Mouse (Mus musculus) CD4-positive helper T cell, adult 2 months (primary cell): ENCODE results near the gene Wdr24.

Experiments
- DNase-seq: peaks from one replicate; pipeline ENCODE4 v3.0.0-alpha.2; 2012; ENCODE audit warnings: low read depth, missing footprints, low spot score

The Wdr24 gene

GRCm38 (mm10) chr17:25831451-25832281 lies 8.2 kb downstream of the Wdr24 start:
- no peak for DNase-seq

GRCm38 (mm10) chr17:25832436-25833290 lies 9.2 kb downstream of the Wdr24 start:
- peak; percentile 98 for DNase-seq

DNA sequence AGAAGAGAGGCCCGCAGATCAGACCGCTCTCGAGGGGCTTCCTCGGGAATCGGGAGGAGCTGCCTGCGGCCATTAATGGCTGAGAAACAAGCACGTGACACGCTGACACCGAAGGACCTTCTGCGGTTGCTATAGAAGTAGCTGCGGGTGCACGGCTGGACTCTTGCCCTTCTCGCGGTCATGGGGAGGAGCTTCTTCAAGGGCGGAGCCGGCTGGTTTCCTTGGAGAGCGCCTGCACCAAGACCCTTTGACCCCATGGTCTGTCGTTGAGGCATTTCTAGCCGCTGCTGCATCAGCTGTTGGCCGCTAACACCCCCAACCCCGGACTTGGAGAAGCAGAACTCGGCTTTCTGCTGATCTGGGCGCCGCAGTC lies 9.8 kb downstream of the Wdr24 start, which contains the start of gene Stub1:
TSS of gene Stub1 (minus strand) at position 114 of the 373 bp plus-strand sequence.
- DNase-seq = no peak

DNA sequence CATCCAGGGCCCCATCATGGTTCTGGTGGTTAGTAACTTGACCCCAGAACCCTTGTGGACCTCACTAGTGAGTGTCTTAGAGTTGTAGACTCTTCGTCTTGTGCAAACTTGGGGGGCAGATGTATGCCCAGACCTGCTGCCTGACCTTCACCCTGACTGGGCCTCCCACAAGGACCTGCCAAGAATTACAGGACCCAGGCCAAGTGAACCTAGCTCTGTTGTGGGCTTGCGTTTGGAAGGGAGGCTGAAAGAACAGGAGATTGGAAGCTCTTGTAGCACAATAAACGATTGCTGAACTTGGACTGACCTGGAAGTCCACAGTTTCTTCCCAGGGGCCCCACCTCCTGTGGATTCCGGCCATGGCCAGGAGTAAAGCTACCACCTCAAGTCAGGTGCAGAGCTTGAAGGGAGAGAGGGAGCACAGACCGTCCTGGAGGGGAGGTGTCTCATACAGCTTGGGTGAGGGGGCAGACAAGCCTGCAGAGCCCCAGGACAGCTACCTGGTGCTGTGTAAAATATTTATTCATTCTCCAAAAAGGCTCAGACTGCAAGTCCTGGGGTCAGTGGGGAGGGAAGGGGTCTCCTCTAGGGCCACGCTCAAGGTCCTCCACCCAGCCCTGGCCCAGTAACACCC lies 10.7 kb downstream of the Wdr24 start:
- DNase-seq = no peak

DNA sequence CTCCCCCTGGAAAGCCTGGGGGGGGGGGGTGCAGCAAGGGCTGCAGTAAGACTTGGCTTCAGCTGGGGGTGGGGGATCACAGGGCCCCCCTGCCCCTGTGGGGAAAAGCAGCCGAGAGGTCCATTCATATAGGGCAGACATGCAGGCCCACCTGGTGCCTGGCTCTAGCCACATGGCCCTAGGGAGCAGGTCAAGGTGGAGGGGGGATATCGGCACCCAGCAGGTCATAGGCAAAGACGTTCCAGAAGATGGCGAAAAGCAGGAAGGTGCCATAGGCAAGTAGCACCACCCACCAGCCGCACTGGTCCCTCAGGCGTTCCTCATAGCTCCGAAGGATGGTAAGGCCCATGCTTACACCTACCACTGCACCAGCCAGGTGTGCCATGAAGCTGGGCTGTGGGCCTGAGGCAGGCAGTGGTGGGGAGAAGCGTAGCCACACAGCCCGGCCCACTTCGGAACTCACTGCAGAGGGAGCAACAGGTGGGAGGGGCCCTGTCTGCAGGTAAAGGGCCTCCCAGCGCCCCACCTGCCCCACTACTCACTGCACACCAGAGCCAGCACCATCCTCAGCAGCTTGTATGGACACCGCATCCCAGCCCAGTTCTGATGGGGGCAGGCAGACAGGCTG lies 11.3 kb downstream of the Wdr24 start:
- DNase-seq = no peak

DNA sequence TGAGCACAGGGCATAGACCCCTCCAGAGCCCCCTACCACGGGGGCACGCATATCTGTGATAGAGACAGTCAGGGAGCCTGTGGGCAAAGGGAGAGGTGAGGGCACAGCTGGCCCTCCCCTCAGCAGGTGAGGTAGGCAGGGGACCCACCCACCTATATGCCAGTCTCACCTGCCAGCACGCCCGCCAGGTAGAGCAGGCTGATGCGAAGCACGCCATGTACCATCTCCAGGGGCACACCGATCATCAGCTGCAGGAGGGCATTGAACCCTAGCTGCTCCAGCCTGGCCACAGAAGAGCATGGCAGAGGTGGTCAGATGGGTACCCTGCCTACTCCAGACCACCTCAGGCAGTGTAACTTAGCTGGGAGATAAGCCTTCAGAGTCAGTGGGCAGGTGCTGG lies 11.9 kb downstream of the Wdr24 start:
- no peak for DNase-seq

DNA sequence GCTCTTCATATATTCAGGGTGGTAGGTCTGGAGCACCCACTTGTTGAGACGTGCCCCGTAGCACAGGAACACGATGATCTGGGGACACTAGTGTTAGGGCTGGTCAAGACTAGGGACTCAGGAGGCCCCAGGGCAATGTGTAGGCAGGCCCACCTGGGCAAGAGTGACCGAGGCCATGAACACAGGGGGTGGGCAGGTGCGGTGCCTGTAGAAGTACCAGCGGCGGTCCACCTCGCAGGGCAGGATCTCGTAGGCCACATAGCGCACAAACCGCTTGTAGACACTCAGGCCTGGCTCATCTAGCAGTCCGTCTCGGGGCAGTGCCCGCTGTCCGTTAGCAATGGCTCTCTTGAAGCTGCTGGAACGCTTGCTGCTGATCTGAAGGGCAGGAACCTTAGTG lies 12.4 kb downstream of the Wdr24 start:
- DNase-seq = no peak

DNA sequence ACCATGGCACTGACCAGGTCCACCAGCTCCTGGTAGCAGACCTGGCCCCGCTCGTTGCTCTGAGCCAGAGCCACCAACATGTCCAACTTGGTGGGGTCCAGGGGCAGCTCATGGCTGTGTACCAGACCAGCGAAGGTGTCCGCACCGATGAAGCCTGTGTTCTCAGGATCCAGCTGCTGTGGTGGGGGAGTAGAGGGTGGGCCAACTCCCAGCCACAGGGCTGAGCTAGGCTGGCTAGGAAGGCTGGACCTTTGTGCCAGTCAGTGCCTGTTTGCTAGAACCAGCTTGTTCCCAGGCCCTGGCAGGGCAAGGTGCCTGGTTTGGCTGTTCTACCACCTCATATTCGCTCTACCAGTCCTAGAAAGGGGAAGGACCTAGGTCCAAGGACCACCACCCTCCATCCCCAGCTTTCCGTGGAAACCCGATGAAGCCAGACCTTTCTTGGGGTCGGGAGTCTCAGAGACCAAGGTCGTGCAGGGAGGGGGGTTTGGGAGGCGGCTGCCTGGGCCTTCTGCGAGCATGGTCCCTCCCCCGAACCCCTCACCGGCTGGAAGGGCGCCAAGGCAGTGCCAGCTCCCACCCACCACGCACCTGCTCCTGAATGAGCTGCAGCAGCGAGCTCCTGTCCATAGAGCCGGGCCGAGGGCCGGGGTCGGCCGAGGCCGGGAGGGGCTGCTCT lies 13.1 kb downstream of the Wdr24 start:
- no peak for DNase-seq

- peak; percentile 57 for DNase-seq
Measured at GRCm38 (mm10) chr17:25837076-25837410, 13.6 kb downstream of the Wdr24 start, which contains the start of gene Rhbdl1. Gene Rhbdl1 (minus strand): TSS chr17:25837295.

GRCm38 (mm10) chr17:25837533-25837932 lies 14.1 kb downstream of the Wdr24 start:
- DNase-seq = peak; percentile 40

GRCm38 (mm10) chr17:25838904-25839303 lies 15.5 kb downstream of the Wdr24 start:
- no peak for DNase-seq

DNA sequence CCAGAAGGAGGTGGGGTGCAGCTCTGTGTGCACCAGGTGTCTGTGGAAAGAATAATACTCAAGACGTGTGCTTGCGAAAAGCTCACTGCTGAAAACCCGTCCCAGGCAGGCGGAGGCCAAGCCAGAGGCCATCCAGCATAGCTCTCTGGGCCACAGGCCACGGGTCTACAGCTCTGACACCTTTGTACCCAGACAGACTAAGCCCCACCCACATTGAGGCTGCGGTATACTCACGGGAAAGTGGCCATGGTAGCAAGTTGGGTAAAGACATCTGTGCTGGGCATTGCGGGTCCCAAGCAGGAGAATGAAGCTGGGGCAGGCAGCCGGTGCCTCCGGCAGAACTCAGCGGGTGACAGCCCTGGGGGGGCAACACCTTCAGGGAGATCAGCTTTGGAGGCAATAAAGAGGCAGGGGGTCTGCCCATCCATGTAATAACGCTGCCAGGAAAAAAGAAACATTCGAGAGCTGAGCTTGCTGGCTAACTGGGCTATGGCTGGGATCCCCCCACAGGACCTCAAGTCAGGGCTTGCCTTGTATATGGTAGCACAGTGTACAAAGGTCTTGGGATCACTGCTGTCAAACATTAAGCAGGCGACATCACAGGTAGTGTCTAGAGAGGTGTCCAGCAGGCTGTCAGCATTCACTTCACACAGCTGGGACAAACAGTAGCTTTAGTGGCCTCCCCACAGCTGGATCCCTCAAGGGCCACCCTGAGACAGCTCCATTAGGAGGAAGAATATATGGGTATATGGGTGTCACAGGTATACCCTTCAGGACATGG lies 16.2 kb downstream of the Wdr24 start:
- no peak for DNase-seq

DNA sequence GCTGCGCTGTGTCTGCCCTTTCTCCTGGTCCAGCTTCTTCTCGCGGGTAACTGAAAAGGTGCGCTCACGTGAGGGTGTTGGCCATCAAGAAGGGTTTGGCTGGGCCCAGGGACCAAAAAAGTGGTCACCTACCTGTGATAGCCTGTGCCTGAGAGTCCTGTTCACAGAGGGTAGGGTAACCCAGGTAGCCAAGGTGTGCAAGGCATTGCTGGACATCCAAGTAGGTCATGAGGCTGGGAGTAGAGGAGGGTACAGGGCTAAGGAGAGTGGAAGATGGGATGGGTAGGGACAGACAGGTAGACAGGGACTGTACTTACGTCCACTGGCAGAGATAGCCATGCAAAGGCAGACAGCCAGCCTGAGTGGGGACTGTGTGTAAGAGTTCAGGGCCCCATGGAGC lies 17.1 kb downstream of the Wdr24 start:
- no peak for DNase-seq

- DNase-seq = no peak
Measured at GRCm38 (mm10) chr17:25841117-25841880, 17.9 kb downstream of the Wdr24 start, which contains the start of gene Gm20683. Gene Gm20683 (minus strand): TSS chr17:25841763.

DNA sequence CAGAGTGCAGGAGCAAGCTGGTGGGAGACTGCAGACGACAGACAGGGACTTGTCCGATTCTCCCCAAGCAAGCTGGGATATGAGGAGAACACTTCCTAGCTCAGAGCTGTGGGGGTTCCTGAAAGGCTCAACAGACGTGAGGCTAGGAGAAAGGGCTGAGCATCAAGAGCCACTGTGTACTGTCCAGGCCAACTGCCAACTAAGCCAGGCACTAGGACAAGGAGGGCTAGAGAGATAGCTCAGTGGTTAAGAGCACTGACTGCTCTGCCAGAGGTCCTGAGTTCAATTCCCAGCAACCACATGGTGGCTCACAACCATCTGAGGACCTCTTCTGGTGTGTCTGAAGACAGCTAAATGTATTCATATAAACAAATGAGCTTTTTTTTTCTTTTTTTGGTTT lies 19.1 kb downstream of the Wdr24 start:
- DNase-seq = no peak

- DNase-seq = no peak
Measured at GRCm38 (mm10) chr17:25843122-25843521, 19.7 kb downstream of the Wdr24 start.

DNA sequence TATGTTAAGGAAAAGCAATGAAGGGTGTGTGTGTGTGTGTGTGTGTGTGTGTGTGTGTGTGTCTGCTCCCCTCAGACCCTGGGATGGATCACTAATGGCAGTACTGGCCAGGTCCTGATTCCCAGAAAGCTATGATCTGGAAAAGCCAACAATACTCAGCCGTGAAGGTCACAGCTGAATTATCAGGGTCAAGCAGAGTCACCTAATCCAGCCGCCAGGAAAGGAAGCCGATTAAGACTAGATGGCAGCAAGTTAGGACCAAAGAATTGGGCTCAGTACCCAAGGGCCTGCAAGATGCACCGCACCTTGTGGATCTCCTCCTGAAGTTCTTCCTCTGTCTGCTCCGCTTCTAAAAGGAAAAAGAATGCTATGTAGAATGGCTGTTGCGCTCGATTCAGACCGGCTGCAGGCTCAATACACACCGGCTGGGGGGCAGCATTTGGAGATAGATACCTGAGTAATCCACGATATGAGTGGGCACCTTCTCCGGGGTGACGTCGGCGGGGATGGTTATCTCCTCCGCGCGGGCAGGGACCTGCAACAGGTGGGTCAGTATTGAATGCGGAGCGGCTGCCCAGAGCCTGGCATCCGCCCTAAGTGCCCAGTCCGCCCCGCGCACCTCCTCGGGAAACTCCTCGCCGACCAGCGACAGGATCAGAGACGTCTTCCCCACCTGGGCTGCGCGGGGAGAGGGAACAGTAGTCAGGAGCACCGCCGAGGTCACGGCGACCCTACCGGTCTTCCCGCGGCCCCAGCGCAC lies 20.4 kb downstream of the Wdr24 start:
- DNase-seq = no peak

- peak; percentile 96 for DNase-seq
Measured at GRCm38 (mm10) chr17:25844396-25844901, 21.0 kb downstream of the Wdr24 start, which contains the start of gene Rhot2. Gene Rhot2 (minus strand): TSS chr17:25844851.
